Mouse (Mus musculus) cerebellum, postnatal 25 days (tissue): ENCODE data around the gene Hnrnpl.

ENCODE experiments used
- DNase-seq, 2 experiments: peaks; one replicate each; pipeline ENCODE4 v3.0.0; 2021; ENCODE audit warnings: mixed read lengths in 2 of 2

Hnrnpl gene

GRCm38 (mm10) chr7:28812949-28813348, 4.6 kb downstream of the Hnrnpl start:
- no peak for DNase-seq

- DNase-seq: no peak
Measured at GRCm38 (mm10) chr7:28814306-28815034, 6.1 kb downstream of the Hnrnpl start.

- no peak for DNase-seq
Measured at GRCm38 (mm10) chr7:28815230-28815629, 6.9 kb downstream of the Hnrnpl start.

DNA sequence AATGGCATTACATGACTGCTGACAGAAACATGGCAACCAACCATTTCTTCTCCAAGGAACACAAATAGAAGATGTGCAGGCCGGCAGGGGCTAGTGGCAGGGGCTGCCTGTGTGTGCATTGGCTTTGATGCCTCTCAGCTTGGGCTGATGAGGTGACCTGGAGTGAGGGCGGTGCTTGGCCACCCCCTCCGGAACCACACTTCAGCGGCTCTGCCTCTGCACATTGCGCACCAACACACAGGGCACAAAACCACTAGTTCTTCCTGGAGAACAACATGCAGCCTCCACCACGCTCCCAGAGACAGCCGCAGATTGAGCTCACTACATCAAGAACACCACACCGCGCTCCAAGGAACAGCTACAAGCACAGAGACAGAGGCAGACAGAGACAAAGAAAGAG, 7.9 kb downstream of the Hnrnpl start:
- DNase-seq: peak in 1 of 2 experiments; percentile 33

GRCm38 (mm10) chr7:28816920-28817319, 8.6 kb downstream of the Hnrnpl start:
- peak in 1 of 2 experiments; percentile 47 for DNase-seq

- DNase-seq: no peak
Measured at GRCm38 (mm10) chr7:28817524-28817923, 9.2 kb downstream of the Hnrnpl start.

DNA sequence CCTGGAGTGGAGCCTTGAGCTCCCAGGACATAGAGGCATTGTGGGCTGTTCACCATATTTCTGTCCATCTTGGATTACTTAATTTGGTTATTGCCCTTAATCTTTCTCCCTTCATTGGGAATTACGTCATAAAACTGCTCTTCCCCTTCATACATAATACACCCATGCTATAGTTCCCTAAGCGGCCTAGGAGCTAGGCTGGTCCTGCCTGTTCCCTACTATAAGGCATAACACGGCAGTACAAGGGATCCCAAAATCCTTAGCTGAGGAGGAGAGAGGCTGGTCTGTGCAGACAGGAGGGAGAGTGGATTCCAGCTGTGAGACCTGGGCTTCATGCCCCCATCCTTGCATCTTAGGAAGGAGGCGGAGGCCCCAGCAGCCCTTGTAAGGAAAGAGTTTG, 9.6 kb downstream of the Hnrnpl start:
- DNase-seq: no peak

DNA sequence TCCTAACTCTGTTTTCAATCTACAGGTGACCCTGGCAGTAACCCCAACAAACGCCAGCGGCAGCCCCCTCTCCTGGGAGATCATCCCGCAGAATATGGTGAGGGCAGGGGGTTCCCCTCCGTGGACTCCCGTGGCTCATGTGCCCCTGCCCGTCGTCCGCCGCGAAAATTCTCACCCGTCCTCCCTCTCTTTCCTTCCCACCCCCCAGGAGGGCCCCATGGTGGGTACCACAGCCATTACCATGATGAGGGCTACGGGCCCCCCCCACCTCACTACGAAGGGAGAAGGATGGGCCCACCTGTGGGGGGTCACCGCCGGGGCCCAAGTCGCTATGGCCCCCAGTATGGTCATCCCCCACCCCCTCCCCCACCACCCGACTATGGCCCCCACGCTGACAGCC, 10.1 kb downstream of the Hnrnpl start:
- peak in 1 of 2 experiments; percentile 34 for DNase-seq

DNA sequence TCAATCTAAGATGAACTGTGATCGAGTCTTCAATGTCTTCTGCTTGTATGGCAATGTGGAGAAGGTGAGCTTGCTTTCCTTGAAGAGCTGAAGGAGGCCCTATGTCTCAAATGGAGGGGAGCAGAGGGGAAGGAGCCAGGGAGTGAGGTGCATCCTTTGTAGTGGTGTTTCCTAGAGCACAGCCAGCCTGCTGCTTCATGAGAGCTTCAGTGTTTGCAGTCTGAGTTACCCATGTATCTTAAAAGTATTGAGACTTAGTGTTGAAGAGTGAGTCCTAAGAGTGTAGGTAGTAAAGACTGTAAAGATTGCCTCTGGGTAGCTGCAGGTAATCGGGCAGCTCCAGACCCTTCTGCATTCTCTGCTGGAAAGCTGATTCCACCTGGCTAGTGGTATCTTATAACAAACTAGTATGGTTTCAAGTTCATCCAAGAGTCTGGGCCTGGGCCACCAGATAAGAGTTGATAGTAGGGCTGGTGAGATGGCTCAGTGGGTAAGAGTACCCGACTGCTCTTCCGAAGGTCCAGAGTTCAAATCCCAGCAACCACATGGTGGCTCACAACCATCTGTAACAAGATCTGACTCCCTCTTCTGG, 10.6 kb downstream of the Hnrnpl start:
- DNase-seq: no peak

- no peak for DNase-seq
Measured at GRCm38 (mm10) chr7:28819571-28819970, 11.2 kb downstream of the Hnrnpl start.

- DNase-seq: peak in 1 of 2 experiments; percentile 24
Measured at GRCm38 (mm10) chr7:28820358-28821260, 12.3 kb downstream of the Hnrnpl start.

DNA sequence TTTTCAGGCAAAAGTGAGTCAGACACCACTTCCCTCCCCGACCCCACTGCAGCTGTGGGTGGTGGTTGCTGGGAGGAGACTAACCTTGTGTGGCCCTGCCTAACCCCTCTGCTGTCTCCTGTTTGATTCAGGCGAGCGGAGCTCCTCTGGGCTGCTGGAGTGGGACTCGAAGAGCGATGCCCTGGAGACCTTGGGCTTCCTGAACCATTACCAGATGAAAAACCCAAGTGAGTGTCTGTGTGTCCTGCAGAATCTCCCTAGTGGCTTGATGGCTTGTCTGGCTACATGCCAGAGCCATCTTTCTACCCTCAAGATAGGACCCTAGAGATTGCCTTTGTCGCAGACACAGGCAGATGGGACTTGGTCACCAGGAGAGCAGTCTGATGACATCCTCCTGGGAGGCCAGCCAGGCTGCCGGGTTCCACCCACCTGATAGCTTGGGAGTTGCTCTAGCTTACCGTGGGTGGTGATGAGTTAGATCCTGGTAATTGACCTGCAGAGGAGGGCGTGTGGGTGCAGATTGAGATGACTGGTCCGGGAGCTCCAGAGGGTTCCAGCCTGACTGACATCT, 13.0 kb downstream of the Hnrnpl start:
- DNase-seq: peak; percentile 82 to 87

DNA sequence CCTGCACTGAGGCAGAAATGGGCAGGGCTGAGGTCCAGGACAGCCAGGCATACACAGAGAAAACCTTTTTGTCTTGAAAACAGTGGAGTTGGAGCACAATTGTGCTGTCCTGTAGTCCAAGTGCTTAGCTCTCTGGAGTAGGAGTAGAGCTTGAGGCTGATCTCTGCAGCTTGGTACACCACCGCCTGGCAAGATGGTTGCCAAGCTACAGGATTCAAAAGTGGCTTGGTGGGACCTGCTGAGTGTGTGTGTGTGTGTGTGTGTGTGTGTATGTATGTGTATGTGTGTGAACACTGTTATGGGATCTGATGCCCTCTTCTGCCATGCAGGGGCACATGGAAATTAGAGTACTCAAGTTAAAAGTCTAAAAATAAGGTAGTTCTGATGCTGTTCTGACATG, 14.2 kb downstream of the Hnrnpl start:
- no peak for DNase-seq

- no peak for DNase-seq
Measured at GRCm38 (mm10) chr7:28822993-28823903, 14.9 kb downstream of the Hnrnpl start.

DNA sequence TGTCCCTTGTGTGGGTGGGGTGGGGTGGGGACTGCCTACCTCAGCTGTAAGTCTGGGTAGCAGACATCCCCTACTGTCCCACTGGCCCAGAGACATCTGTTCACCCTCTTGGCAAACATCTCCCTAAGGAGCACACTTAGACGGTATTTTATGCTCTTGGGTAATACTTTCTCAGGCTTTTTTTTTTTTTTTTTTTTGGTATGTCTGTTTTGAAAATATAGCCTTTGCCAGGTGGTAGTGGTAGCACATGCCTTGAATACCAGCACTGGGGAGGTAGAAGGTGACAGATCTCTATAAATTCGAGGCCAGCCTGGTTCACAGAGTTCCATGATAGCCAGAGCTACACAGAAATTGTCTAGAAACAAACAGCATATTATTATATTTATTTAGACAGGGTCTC, 15.6 kb downstream of the Hnrnpl start:
- DNase-seq: no peak

DNA sequence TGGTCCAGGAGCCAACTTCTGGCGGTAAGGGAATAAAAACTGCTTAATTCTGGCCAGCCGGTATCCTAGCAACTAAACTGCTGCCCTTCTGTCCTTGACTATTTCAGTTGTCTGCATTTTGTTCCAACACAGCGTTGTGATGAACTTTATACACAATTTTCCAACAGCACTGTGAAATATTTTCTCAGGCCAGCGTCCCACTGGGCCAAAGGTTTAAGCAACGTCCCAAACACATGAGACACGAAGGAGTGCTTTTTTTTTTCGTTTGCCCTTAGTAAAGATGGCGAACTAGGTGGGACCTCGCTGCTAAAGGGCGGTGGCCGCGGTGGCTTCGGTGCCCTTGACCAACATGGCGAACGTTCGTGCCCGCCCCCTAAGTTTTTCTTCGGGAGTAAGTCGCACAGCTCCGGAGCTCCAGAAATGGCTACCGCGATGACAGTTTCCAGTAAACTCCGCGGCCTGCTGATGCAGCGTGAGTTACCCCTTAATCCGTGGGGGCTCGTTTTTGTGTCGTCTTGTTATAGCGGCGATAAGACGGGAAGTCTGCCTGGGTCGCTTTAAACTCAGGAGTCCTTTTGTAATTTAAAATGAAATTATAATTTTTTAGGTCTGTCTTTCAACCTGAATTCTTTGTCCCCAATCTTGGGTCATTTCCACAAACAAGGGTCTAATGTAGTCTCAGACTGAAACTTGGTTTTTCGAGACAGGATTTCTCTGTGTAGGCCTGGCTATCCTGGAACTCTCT, 16.8 kb downstream of the Hnrnpl start, which contains the start of gene Ech1:
Gene Ech1, plus strand, starts transcription at position 277 of the 745 bp plus-strand sequence.
- DNase-seq: peak; percentile 89 to 92

DNA sequence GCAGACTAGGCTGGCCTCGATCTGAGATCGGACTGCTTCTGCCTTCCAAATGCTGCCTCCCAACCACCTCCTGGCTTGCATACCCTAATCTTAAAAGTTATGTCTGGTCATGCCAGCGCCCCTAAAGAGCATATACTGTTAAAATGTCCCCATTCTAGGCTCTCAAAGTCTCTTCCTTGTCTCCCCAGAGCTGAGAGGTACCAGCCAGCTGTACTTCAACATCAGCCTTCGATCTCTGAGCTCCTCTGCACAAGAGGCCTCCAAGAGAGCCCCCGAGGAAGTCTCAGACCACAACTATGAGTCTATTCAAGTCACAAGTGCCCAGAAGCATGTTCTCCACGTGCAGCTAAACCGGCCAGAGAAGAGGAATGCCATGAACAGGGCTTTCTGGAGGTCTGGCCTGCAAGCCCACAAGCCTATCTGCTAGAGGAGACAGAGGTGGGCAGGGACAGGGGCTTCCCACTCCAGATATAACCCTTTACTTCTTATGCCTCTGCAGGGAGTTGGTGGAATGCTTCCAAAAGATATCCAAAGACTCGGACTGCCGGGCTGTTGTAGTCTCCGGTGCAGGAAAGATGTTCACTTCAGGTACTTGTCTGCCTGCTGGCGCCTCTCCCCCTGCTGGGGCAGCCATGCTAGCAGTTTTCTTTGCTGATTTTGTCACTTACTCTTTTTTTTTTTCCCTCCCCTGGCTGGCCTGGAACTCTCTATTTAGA, 17.5 kb downstream of the Hnrnpl start:
- peak in 1 of 2 experiments; percentile 37 for DNase-seq

DNA sequence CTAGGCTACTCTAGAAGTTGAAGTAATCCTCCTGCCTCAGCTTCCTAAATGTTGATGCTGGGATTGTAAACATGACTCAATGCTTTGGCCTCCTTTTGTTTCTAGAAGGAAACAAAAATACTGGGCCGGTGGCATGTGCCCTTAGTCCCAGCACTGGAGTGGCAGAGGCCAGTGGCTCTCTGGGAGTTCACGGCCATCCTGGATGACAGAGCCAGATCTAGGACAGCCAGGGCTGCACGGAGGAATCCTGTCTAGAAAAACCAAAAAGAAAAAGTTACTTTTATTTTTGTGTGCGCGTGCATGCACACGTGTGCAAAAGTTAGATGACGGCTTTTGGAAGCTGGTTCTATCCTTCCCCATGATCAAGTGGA, 18.0 kb downstream of the Hnrnpl start:
- DNase-seq: no peak

- DNase-seq: peak in 1 of 2 experiments; percentile 58
Measured at GRCm38 (mm10) chr7:28827338-28827737, 19.0 kb downstream of the Hnrnpl start.

DNA sequence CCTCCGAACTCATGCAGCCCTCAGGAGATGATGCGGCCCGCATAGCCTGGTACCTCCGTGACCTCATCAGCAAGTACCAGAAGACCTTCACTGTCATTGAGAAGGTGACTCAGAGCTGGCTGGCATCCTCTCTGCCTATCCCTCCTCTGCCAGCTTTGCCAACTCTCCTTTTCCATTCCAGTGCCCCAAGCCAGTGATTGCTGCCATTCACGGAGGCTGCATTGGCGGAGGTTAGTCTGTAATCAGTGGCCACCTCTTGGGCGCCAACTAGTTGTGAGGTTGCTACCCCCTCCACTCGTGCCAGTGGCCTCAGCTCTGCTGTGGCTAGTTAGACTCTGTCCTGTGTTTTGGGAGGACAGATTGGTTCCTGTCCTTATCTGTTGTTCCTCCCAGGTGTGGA, 21.5 kb downstream of the Hnrnpl start:
- DNase-seq: no peak

- no peak for DNase-seq
Measured at GRCm38 (mm10) chr7:28830981-28831380, 22.6 kb downstream of the Hnrnpl start.
